Mouse (Mus musculus) right cerebral cortex, postnatal 36 days (tissue): ENCODE data around the gene Scarb2.
"Not testable (repeated sequence)": the region's sequence is repeated elsewhere in the genome, so short reads cannot be mapped to it uniquely, and the experiment has no call there.

ENCODE experiments used
- DNase-seq, 2 experiments: peaks; one replicate each; pipeline ENCODE4 v3.0.0; 2022; ENCODE audit warnings: low spot score in 2 of 2, mixed read lengths in 1 of 2

Scarb2 gene

GRCm38 (mm10) chr5:92506733-92507132 lies at the start of gene Scarb2:
Gene Scarb2, minus strand, starts transcription at chr5:92506833.
- DNase-seq, result no peak

DNA sequence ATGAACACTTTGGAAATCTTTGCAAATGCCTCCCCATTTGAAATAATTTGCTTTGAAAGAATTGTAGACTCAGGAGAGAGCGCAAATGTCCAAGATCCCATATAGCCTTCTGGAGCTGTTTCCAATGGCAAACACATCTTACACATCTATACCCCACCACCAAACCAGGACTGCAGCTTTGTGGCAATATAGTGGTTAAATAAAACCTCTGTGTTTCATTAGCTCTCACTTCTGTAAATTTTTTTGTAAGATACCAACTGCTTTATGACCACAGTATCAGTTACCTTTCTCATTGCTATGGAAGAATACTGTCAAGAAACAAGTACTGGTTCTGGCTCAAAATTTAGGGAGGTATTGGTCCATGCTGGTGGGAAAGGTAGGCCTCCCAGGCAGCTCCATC lies 49.3 kb upstream of the Scarb2 start:
- DNase-seq, result no peak

DNA sequence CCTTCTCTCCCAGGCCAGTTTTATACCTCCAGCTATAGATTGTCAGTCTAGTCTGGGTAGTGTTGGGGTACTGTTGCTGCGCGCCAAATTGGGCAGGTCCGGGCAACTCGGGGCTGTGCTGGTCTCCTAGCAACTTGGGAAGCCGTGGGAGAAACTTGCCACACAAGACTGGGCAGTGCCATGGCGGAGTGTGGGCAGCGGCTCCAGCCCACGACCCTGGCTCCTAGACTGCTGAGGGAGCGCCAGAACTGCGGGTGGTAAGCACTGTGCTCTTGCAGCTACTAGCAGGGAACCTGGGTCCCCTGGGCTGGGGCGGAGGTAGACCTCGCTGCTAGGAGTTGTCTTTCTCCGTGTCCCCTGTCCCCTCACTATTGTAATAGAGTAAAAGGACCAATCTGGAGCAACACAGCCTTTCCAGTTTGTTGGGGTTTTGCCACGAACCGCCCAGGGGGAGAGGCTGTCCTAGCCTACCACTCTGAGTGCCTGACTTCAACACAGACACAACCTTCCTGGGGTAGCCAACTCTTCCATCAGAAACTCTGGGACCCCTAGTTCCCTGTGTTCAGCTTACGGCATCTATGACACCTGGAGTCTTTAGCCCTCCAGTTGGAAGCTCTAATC lies 48.4 kb upstream of the Scarb2 start, which contains the start of gene Fam47e:
TSS of gene Fam47e (plus strand) at position 179 of the 621 bp plus-strand sequence.
- DNase-seq, result peak; percentile 52 to 69

DNA sequence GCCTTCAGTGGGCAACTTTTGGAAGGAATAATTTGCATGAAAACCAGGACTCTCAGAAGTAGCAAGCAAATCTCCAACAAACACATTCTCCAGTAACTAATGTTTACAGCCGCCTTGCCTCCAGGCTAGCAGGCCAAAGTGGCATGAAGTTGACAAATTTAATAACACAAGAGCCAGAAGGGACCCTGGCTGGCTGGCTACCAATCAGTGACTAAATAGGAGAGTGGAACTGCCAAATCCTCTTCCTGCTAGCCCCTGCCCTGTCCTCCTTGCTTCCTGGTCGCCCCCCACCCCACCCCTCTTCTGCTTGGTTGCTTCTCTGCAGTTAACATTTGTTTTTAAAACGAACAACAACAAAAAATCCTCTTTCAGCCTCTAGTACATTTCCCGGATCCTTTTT lies 47.8 kb upstream of the Scarb2 start:
- no peak for DNase-seq

DNA sequence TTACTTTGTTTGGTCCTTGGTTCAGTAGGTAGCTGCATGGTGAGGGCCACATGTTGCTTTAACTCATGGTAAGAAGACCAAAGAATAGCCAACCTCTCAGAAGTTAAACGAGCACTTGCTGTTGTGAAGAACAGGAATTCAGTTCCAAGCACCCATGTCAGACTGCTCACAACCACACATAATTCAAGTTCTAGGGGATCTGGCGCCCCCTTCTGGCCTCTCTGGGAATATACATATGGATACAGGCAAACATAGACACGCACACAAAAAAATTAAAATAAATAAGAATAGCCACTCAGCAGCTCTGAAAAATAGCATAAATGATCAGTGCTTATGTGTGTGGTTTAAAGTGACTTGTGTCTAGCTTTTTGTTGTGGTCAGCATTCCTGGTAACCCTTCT lies 47.3 kb upstream of the Scarb2 start:
- DNase-seq, result no peak

DNA sequence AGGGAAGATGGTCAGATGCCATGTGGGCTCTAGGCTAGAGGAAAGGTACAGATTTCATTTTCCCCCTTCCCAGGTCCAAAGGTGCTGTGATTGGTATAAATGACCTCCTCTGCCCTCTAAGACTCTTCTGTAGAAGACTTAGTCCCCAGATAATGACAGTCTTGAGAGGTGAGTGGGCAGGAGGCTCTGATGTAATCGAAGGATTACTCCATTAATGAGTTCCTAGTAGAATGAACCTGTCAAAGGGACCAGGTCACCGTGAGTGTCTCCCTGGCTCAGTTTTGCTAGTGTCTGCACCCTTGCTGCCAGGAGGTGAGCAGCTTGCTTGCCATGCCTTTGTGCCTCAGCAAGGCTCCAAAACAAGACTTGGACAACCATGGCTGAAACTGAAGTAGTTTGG lies 46.0 kb upstream of the Scarb2 start:
- no peak for DNase-seq

DNA sequence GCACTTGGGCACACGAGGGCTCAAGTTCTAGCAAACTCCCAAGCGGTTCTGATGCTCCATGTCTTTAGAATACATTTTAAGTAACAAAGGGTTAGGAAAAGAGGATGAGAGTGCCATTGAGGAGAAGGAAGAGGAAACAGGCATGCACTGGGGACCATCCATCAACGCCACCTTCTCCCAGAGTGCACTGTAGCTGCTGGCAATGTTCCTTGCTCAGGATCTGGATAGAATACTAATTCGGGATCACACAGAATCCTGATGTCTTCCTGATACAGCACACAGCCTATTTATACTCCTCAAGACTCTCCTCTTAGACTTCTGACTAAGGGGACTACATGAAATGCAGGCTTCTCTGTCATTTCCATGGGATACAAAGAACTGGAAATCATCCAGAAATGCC lies 33.1 kb upstream of the Scarb2 start:
- DNase-seq, result no peak

GRCm38 (mm10) chr5:92524821-92525258 lies 18.2 kb upstream of the Scarb2 start:
- peak in 1 of 2 experiments; percentile 14 for DNase-seq

DNA sequence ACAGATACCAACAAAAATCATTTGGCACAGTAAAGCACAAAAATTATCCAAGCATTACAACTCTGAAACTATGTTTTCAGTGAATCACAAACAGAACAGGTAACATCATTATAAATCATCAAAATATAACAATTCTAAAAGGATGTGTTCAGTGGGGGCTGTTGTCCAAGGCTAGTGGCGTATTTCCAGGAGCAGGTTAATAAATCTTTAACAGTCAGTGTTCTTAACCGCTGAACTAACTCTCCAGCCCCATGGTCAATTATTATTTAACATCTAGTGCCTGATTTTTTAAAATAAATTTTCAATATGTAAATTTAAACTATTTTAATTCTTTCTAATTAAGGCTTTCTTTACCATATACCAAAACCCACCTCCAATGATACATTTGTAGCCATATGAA lies 14.5 kb upstream of the Scarb2 start:
- not testable (repeated sequence) for DNase-seq

DNA sequence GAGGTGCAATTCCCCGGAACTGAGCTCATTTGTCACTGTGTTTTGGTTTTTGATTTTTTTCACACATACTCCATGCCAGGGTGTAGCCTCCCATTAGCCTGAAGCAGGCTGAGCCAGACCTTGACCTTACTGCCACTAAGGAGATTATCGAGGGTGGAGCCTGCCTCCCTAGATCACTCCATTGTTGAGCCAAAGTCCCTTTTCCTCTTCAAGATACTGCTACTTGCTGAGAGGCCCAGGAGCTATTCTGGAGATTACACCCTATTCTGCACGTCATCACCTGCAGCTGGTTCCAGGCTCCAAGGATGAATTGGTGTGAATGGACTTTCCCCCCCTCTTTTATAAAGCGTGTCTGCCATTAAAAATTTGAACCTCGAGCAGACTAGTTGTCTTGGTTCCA lies 5.4 kb upstream of the Scarb2 start:
- DNase-seq, result no peak

- no peak for DNase-seq
Measured at GRCm38 (mm10) chr5:92511256-92511655, 4.6 kb upstream of the Scarb2 start.

DNA sequence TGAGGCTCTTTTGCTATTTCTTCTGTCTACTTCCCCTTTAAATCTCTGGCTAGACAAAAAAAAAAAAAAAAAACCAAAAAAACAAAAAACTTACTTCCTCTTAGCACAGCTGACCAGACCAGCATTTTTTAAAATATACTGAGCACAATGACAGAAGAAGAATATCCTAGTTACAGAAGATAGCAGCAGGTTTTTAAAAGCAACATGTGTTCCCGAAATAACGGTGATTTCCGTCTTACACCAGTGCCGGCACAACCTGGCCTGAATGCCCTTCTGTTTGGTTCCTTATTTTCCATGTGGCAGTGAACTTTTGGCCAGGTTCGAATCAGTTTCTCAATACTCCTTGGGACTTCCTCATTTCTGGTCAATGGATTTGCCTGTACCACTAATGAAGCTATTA lies 2.2 kb upstream of the Scarb2 start:
- no peak for DNase-seq

DNA sequence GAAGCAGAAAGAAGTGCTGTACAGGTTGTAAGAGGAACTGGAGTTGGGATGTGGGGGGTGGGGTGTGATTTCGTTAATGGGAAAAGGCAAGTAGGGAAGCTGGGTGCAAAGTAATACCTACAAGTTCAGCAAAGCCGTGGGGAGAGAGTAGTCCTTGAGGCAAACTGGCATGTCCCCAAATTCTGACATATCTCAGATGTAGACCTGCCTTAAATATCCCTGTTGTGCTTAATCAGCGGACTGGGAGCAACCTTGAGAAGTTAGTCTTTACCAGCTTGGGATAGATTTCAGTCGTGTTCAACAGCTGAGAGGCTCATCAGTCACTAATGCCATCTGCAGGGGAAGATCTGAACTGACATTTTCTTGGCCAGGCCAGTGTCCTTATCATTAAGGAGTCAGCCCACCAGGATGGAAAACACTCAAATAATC lies 318 bp downstream of the Scarb2 start:
- DNase-seq, result no peak

DNA sequence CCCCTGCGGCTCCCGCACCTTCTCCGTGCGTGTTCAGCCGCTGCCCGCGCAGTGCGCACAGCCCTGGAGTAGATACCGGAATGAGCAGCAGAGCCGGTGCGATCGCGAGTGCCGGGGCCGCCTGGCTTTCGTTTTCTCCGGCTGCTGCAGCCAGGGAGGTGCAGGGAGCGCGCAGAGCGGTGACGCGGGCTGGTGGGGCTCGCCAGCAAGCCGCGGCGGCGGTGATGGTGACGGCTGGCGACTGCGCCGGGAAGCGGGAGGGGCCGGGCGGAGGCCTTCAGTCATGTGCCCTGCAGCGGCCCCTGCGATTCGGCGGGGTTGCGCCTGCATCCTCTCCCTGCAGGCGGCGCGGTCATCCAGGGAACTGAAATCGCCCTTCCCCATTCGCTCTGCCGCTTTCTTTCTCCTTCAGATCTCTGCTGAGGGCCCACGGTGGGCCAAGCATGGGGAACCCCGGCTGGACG lies 1.2 kb downstream of the Scarb2 start:
- DNase-seq, result peak; percentile 95 to 96

GRCm38 (mm10) chr5:92504676-92505400 lies 1.8 kb downstream of the Scarb2 start:
- DNase-seq, result no peak

DNA sequence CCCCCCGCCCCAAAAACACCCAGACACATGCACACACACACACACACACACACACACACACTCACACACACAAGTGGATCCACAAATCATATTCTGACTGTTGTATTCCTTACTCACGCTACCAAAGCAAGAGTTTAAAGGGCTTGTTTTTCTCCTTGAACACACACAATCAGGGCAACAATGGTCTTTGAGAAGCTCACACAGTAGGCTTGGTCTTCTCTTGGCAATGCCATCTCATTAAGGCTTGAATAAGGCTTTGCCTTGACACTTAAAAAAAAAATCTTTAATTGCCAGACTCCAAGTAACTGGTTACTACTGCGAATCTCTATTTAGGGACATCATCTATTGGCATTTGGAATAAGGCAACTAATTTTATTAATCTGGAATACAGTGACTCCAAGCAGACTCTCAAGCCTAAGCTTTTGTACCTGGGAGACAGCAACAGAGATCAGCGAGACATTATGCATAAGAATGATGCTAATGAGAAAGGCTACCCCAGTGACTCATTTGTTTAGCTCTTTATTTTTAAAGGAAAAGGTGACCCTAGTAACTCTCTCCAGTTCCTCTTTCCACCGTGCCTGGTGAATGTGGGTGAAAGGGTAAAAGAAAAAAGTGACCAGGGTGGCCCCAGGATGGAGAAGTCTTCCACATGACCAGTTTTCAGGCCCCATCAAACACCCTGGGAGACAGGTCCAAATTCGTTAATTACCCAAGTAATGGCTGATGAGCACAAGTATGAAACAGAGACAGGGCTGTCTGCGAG lies 2.6 kb downstream of the Scarb2 start:
- DNase-seq, result peak in 1 of 2 experiments; percentile 0

DNA sequence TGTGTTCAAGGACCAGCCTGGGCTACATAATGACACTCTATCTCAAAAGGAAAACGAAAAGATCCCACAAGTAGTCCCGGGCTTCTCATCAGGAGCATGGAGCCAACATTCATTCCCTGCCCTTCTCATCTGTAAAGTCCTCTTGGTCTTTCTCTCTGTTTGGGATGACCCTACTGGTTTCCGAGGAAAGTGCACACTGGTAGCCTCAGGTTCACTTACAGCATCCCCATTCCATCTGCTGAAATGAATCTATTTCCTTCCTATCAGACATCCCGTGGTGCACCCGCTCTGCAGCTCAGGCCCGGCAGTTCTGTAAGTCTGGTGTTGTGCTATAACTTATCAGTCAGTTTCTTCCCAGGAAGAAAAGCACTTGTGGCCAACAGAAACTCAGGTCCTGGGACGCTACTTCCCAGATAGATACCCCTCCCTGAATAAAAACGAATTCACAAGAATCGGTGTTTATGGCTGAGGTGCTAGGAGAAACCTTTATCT lies 3.2 kb downstream of the Scarb2 start:
- peak in 1 of 2 experiments; percentile 0 for DNase-seq

DNA sequence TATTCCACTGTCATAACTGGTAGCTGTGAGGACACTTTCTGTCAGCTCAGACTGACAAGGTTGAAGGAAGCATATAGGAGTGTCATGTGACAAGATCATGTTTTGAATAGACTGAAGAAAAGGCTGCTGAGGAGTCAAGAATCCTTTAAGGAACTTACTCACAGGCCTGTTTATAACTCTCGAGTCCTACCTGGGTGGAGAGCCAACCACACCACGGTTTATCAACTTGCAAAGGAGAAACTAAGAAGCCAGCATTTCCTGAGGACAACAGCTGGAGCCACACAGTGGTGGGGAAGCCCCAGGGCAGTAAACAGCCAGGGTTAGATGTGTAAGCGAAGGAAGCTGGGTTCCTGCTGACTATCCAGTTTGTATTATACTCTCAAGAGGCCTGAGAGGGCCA lies 7.3 kb downstream of the Scarb2 start:
- DNase-seq, result no peak

DNA sequence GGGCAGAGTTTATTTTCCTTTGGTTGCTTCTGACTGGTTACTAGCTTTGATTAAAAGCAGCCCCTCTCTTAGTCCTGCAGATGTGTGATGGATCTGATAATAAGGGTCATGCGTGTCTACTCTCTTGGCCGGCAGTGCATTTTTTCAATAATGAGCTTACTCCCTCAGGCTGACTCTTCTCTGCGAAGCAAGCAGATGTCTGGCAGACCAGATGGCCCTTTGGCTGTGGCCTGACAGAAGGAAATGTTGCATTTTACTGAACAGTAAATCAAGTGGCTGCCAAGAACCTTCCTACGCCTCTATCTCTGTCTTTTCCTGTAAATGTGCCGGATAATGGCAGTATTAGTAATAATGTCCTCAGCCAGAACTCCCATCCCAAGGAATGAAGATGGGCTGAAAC lies 8.0 kb downstream of the Scarb2 start:
- no peak for DNase-seq

- DNase-seq, result no peak
Measured at GRCm38 (mm10) chr5:92498225-92498624, 8.4 kb downstream of the Scarb2 start.

- DNase-seq, result peak in 1 of 2 experiments; percentile 0
Measured at GRCm38 (mm10) chr5:92495771-92496409, 10.7 kb downstream of the Scarb2 start.

GRCm38 (mm10) chr5:92495291-92495690 lies 11.3 kb downstream of the Scarb2 start:
- DNase-seq, result peak in 1 of 2 experiments; percentile 1
